Mouse (Mus musculus) G1E (cell line): Measurements from ENCODE around the gene Ksr1.

Experiments
- CTCF ChIP-seq: IDR thresholded peaks from 2 replicates; pipeline ENCODE4 v1.5.1; 2012; ENCODE audit warnings: low read depth, low read length, inconsistent platforms, mixed read lengths
- GATA1 ChIP-seq: IDR thresholded peaks from 2 replicates; pipeline ENCODE4 v1.6.1; 2012; ENCODE audit warnings: borderline replicate concordance, low read length, inconsistent platforms, mixed read lengths
- POLR2AphosphoS5 ChIP-seq: IDR thresholded peaks from 2 replicates; pipeline ENCODE4 v1.6.1; 2012; ENCODE audit warnings: low read depth, low read length, inconsistent platforms; ENCODE audit not compliant: insufficient replicate concordance
- TAL1 ChIP-seq: conservative IDR thresholded peaks from 2 replicates; pipeline ENCODE4 v1.6.1; 2012; ENCODE audit warnings: low read depth, low read length, inconsistent platforms, mixed read lengths

DNA sequence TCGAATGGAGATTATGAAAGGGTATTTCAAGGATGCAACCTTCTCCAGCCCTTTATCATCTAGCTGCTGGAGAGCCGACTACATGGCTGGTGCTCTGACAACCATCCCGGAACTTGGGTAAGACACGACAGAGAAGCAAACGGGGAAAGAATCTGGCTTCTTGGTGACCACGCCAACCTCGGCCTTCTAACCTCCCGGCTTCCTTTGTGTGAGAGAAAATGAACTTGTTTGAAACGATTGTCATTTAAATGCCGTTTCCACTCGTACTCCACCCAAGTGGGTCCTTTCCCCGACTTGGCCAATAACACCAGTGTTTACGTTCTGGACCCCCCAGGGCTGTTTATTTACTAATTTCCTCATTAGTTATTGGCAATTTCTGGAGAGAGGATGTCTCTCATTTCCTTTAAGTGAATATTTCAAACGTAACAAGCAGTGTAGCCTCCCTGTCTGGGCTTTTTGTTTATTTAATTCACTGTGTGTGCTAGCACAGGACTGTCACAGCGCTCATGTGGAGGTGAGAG lies 52.8 kb downstream of the Ksr1 start:
- TF ChIP-seq POLR2AphosphoS5 (no peak), CTCF (no peak), GATA1 (no peak), TAL1 (no peak)
